Mouse (Mus musculus) ovary, postnatal 14 days (tissue): ENCODE results near the gene Gbgt1.
"Not testable (repeated sequence)": the region's sequence is repeated elsewhere in the genome, so short reads cannot be mapped to it uniquely, and the experiment has no call there.

ENCODE experiments used
- DNase-seq: peaks from one replicate; pipeline ENCODE4 v3.0.0; 2022; ENCODE audit warnings: low spot score

The Gbgt1 gene

GRCm38 (mm10) chr2:28502987-28503386, 6.3 kb downstream of the Gbgt1 start:
- DNase-seq: no peak

- no peak for DNase-seq
These were observed 8.0 kb downstream of the Gbgt1 start for GRCm38 (mm10) chr2:28504676-28505075.

GRCm38 (mm10) chr2:28505795-28506194, 9.1 kb downstream of the Gbgt1 start, which contains the start of gene Gm10134:
Gene Gm10134, plus strand, starts transcription at chr2:28506095.
- no peak for DNase-seq

- no peak for DNase-seq
These were observed 9.6 kb downstream of the Gbgt1 start for GRCm38 (mm10) chr2:28506291-28506690.

- not testable (repeated sequence) for DNase-seq
These were observed 14.9 kb downstream of the Gbgt1 start for GRCm38 (mm10) chr2:28511600-28511999.

GRCm38 (mm10) chr2:28512798-28513401, 16.2 kb downstream of the Gbgt1 start, which contains the start of gene Ralgds:
Gene Ralgds, plus strand, starts transcription at chr2:28513125.
- DNase-seq: peak; percentile 48

- no peak for DNase-seq
These were observed 17.0 kb downstream of the Gbgt1 start for GRCm38 (mm10) chr2:28513431-28514370.

- DNase-seq: peak; percentile 87
These were observed 17.8 kb downstream of the Gbgt1 start for GRCm38 (mm10) chr2:28514489-28514888.

GRCm38 (mm10) chr2:28517206-28517909, 20.7 kb downstream of the Gbgt1 start:
- peak; percentile 70 for DNase-seq

- DNase-seq: no peak
These were observed 21.5 kb downstream of the Gbgt1 start for GRCm38 (mm10) chr2:28518231-28518630.

GRCm38 (mm10) chr2:28520581-28520980, 23.9 kb downstream of the Gbgt1 start:
- DNase-seq: no peak

- DNase-seq: no peak
These were observed 25.0 kb downstream of the Gbgt1 start for GRCm38 (mm10) chr2:28521571-28522151.

GRCm38 (mm10) chr2:28522166-28522565, 25.5 kb downstream of the Gbgt1 start:
- DNase-seq: no peak

GRCm38 (mm10) chr2:28523643-28524117, 27.0 kb downstream of the Gbgt1 start:
- peak; percentile 86 for DNase-seq

GRCm38 (mm10) chr2:28524406-28524805, 27.7 kb downstream of the Gbgt1 start:
- no peak for DNase-seq

GRCm38 (mm10) chr2:28525219-28525942, 28.7 kb downstream of the Gbgt1 start:
- DNase-seq: peak; percentile 31

GRCm38 (mm10) chr2:28525943-28526876, 29.5 kb downstream of the Gbgt1 start:
- no peak for DNase-seq

- no peak for DNase-seq
These were observed 31.0 kb downstream of the Gbgt1 start for GRCm38 (mm10) chr2:28527436-28528353.

- no peak for DNase-seq
These were observed 31.7 kb downstream of the Gbgt1 start for GRCm38 (mm10) chr2:28528354-28528730.
